In the genomic region with DNA sequence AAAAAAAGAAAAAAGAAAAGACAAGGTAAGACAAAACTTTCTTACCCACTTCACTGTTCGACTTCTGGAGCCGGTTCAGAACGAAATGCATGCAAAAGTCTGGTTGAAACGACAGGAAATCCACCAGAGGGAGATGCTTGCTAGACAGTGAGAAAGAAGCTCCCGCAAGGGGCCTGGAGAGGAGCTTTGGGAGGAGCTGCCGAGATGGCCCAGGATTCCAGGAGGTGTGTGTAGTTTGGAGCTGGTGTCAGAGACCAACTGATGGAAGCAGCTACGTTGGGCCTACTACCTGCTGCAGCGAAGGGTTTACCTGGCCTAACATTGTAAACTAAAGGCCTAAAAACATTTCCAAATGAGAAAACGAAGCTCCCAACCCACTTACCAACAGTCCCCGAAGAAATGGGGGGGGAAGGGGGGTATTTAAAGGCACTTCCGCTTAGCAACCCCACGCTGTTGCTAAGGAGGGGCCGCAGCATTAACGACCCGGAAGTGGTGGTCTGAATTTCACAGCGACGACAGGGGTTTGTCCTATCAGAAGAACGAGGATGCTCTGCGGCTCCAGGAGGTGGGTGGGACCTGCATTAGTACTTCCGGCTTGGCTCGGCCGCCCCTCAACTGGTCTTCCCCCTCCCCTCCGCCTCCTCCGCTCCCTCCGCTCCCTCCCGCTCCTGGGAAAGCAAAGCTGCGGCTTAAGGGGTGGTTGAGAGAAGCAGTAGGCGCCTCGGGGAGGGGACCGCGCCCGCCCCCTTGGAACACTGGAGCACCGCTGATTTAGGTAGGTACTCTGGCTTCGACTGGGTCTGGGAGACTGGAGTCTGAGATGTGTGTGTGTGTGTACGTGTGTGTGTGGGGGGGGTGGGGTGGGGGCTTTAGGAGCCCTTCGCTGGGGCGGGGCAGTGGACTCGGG, we compare ENCODE assay signal across 8 mouse cellular contexts. TPM values are rescaled to one million over a fixed set of nuclear protein-coding genes. Genes with fewer than 3 reads are reported as not detected.
DNase-seq lines count a peak whose midpoint lies in the region; ATAC-seq lines count a peak whose summit lies in the region.

A gene (minus strand): TSS at position 401 of the 907 bp plus-strand sequence.
A gene (plus strand): TSS at position 531 of the 907 bp plus-strand sequence.

- WGBS in hindbrain, embryonic 16.5 days = under 1% methylated on average over 38 of the region's 38 CpGs
- WGBS in macrophage (ENCODE audit: missing documents) = 2% methylated on average over 38 of the region's 38 CpGs

- peak within 1 kb of the TSS; percentile 81 for H3K4me2 ChIP-seq in hindbrain, embryonic 16.5 days (ENCODE audit: low read length)

- H3K9ac ChIP-seq in hindbrain, embryonic 16.5 days (ENCODE audit: low read depth, low read length) = peak within 1 kb of the TSS; percentile 84

- ATAC-seq in hindbrain, embryonic 16.5 days = peak; percentile 100

- H3K36me3 ChIP-seq in hindbrain, embryonic 16.5 days (ENCODE audit: control insufficient read depth, insufficient read depth, low read length) = no peaks in the 10 kb centered on the region
- H3K36me3 ChIP-seq in macrophage (ENCODE audit: inconsistent target) = no peaks in the 10 kb centered on the region

- H3K27me3 ChIP-seq in hindbrain, embryonic 16.5 days (replicated peaks; ENCODE audit: control insufficient read depth, insufficient read depth, low read length) = no peaks in the 10 kb centered on the region

- peaks cover 12% of the 10 kb centered on the region for H3K4me1 ChIP-seq in hindbrain, embryonic 16.5 days (ENCODE audit: control insufficient read depth, insufficient read depth, low read depth, low read length)

- H3K79me2 ChIP-seq in macrophage (ENCODE audit: inconsistent target) = peaks cover 52% of the 10 kb centered on the region

- H3K4me3 ChIP-seq in hindbrain, embryonic 16.5 days (ENCODE audit: low read length) = peak within 1 kb of the TSS; percentile 88
- peak within 1 kb of the TSS; percentile 94 for H3K4me3 ChIP-seq in macrophage (ENCODE audit: inconsistent target)

- no peaks in the 10 kb centered on the region for H3K9me3 ChIP-seq in hindbrain, embryonic 16.5 days (ENCODE audit: control insufficient read depth, low read length)

- peak; percentile 91 for DNase-seq in WW6 (ENCODE audit: low read depth, low spot score)
- DNase-seq in cerebellum, postnatal 4 days (ENCODE audit: low spot score in 2 of 2) = peak; percentile 84 to 91
- peak; percentile 96 for DNase-seq in gastrocnemius, adult 18-20 months (ENCODE audit: low spot score)
- DNase-seq in left cerebral cortex, adult 18-20 months (ENCODE audit: low spot score in 2 of 2) = peak; percentile 92 to 95
- peak; percentile 98 for DNase-seq in right cerebral cortex, adult 18-20 months
- DNase-seq in urinary bladder, postnatal 10 days (ENCODE audit: low spot score) = peak; percentile 78

- H3K27ac ChIP-seq in hindbrain, embryonic 16.5 days (ENCODE audit: low read depth, low read length) = peak within 1 kb of the TSS; percentile 89
- peak within 1 kb of the TSS; percentile 46 for H3K27ac ChIP-seq in macrophage

RNA-seq across cellular contexts. Expression of the first gene that starts in this region (rescaled TPM):
- 10 to 100 TPM; 13.4 to 13.8 TPM for total RNA-seq in gastrocnemius, adult 18-20 months (2021)
- 30.3 and 32.6 TPM in 2 replicates for polyA plus RNA-seq in hindbrain, embryonic 16.5 days (2015; fragmentation: Nextera tagmentation; extraction: Ambion mirVana)
- total RNA-seq in left cerebral cortex, adult 18-20 months (2021) = 10 to 100 TPM; 33.0 to 35.3 TPM
- total RNA-seq in macrophage (2018; cell fraction: chromatin; rRNA removed) = 10 to 100 TPM; 26.3 to 100.0 (median 69.4) TPM
- total RNA-seq in macrophage (2018; cell fraction: cytosol; rRNA removed) = 10 to 100 TPM; 17.8 to 35.1 (median 27.3) TPM
- 10 to 100 TPM; 13.5 to 56.5 (median 38.2) TPM for total RNA-seq in macrophage (2018; cell fraction: nucleus; rRNA removed)
- 19.6 to 23.6 TPM (median 21.8 TPM) in 3 replicates for polyA plus RNA-seq in macrophage (2018)

RNA-seq across cellular contexts. Expression of the second gene that starts in this region (rescaled TPM):
- total RNA-seq in gastrocnemius, adult 18-20 months (2021) = 1 to 10 TPM; 7.2 to 7.6 TPM
- 20.7 and 22.1 TPM in 2 replicates for polyA plus RNA-seq in hindbrain, embryonic 16.5 days (2015; fragmentation: Nextera tagmentation; extraction: Ambion mirVana)
- 10 to 100 TPM; 42.2 to 42.9 TPM for total RNA-seq in left cerebral cortex, adult 18-20 months (2021)
- total RNA-seq in macrophage (2018; cell fraction: chromatin; rRNA removed) = 100 to 1,000 TPM in 23 of 26 experiments, 10 to 100 TPM in 3; 73.4 to 196 (median 155) TPM
- total RNA-seq in macrophage (2018; cell fraction: cytosol; rRNA removed) = 10 to 100 TPM; 13.7 to 25.2 (median 18.6) TPM
- 100 to 1,000 TPM in 5 of 26 experiments, 10 to 100 TPM in 21; 39.6 to 146 (median 75.4) TPM for total RNA-seq in macrophage (2018; cell fraction: nucleus; rRNA removed)
- 9.3 to 10.5 TPM (median 9.7 TPM) in 3 replicates for polyA plus RNA-seq in macrophage (2018)

Comparison
In these comparisons a context has a peak if more than half of its experiments do, and no peak if none do; other contexts are left out.
1. Peak in every context shown above with its lines: DNase-seq, ATAC-seq, H3K4me3 ChIP-seq and H3K27ac ChIP-seq.
2. RNA of the second gene that starts in this region (total RNA-seq): 42.2 to 42.9 TPM in left cerebral cortex, adult 18-20 months; 7.2 to 7.6 TPM in gastrocnemius, adult 18-20 months; every median in the first group is over 4 times any median in the second.